Mouse (Mus musculus) right cerebral cortex, postnatal 14 days (tissue): ENCODE data around the gene Mindy3.

Experiments used
- DNase-seq: peaks from one replicate; pipeline ENCODE4 v3.0.0; 2022

Gene Mindy3

GRCm38 (mm10) chr2:12368451-12368850 is 50.8 kb downstream of the Mindy3 start:
- DNase-seq: no peak

- DNase-seq: no peak
These were observed 51.3 kb downstream of the Mindy3 start for GRCm38 (mm10) chr2:12368016-12368415.

DNA sequence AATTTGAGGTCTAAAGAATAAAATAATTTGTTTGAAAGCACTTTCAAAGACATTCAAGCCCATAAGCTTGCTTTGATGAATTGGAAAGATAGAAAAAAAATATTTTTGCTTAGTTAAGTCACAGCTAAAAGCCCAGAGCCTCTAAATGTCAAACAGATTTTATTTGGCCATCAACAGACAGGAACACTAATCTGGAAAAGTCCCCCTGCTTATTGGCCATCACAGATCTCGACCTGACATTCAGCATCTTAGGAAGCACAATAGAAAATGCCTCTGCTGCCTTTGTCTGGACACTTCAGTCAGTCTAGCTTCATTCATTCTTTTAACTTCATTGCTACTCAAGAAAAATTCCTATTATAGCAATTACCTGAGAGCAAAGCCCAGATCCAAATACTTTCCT is 58.0 kb downstream of the Mindy3 start:
- no peak for DNase-seq

GRCm38 (mm10) chr2:12354837-12355236 is 64.4 kb downstream of the Mindy3 start:
- DNase-seq: no peak

DNA sequence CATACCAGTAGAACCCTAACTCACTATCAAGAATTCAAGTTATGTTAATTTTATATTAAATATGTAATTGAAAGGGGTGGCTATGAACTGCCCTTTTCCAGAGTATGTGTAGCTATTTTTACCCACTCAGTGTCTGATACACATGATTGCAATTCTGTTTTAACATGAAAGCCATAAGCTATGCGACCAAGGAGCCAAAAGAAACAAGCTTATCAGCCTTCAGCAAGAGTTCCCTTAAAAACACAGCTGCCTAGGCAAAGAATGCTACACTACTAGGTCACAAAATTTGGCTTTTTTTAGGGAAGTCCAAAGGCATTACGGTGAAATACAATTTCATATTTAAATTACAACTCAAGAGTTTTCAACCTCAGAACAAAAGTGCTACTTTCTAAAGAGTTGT is 70.4 kb downstream of the Mindy3 start:
- DNase-seq: no peak

- no peak for DNase-seq
These were observed 87.3 kb downstream of the Mindy3 start for GRCm38 (mm10) chr2:12331962-12332361.

DNA sequence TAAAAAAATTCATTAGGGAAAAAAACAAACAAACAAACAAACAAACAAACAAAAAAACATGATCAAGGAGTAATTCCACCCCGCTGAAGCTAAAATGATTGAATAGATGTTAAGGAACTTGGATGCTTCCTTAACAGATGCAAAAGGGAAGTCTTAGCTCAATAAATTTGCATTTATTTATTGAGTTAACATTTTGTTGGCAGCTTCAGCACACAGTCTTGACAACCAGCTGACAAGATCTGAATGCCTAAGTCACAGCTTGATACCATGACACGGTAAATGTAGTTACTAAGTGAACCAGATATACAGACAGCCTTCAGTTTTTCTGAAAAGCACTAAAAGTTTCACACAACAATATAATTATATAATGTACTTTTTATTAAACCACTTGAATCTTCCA is 89.7 kb downstream of the Mindy3 start:
- DNase-seq: no peak

DNA sequence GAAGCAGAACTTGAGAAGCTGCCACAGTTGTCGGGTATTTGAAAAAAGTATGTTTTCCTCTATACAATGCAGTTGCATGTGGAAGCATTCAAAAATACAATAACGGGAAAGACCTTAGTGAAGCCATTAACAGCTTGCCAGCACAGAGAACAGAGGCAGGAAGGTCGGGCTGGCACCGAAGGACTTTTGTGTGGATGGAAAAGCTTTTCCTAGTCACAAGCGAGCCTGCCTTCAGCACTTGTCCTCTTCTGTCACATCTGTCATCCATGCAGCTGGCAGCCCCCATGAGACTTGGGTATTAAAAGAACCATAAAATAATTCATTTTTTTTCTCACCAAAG is 90.2 kb downstream of the Mindy3 start:
- DNase-seq: no peak

- no peak for DNase-seq
These were observed 90.8 kb downstream of the Mindy3 start for GRCm38 (mm10) chr2:12328355-12329067.

- DNase-seq: no peak
These were observed 91.4 kb downstream of the Mindy3 start for GRCm38 (mm10) chr2:12327691-12328354.

- peak; percentile 25 for DNase-seq
These were observed 92.1 kb downstream of the Mindy3 start for GRCm38 (mm10) chr2:12327216-12327615.

DNA sequence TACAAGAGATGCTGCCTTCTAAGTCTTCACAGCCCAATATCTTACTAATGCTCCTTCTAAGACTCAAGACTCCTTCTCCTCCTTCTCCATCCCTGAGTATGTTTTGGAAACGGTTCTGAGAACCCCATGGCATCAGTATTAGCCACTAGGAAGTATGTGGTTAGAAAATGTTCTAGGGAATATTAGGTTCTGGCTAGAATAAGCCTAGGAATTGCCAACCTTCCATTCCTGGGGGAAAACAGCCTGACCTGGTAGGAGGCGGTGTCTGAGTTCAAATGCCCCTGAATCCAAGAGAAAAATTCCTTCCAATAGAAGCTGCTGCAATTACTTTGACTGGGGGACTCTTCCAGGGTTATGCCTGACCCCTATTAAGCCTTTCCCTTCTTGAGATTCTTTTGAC is 93.4 kb downstream of the Mindy3 start:
- no peak for DNase-seq

GRCm38 (mm10) chr2:12325417-12325816 is 93.9 kb downstream of the Mindy3 start:
- no peak for DNase-seq

GRCm38 (mm10) chr2:12320914-12321313 is 98.4 kb downstream of the Mindy3 start:
- no peak for DNase-seq

GRCm38 (mm10) chr2:12318715-12319114 is 100.6 kb downstream of the Mindy3 start:
- no peak for DNase-seq

DNA sequence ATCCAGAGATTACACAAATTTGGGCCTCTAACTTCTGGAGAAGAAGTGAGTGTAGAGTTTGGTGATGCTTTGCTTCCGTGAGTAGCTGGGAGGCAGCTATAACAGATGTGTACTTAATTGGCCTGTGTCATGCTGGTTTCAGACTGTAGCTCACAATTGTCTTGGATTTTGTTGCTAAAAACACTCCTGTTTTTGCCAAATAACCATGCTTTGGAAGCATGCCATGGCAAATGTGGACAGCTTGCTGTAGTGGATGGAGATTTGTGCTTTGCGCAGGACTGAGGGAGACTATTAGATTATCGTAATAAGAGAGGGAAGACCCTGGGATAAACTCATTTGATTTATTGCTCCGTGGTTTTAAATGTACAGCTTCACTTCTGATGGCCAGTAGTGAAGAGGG is 101.2 kb downstream of the Mindy3 start:
- no peak for DNase-seq

DNA sequence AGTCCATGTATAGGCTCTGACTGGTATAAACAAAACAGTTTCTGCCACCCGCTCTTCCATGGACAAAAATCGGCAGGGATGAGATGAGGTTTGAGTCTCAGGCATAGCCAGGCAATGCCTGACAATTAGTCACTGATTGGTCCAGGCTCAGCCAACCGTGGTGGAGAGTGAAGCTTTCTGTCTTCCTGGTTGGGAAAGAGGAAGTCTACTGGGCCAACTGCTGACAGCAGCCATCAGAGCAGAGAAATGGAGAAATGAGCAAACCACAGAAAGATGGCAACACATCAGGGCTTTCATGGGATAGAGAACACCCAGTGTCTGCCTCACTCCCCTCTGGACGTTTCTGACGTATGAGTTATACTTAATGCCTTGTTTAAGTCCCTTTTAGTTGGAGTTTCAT is 101.9 kb downstream of the Mindy3 start:
- no peak for DNase-seq

DNA sequence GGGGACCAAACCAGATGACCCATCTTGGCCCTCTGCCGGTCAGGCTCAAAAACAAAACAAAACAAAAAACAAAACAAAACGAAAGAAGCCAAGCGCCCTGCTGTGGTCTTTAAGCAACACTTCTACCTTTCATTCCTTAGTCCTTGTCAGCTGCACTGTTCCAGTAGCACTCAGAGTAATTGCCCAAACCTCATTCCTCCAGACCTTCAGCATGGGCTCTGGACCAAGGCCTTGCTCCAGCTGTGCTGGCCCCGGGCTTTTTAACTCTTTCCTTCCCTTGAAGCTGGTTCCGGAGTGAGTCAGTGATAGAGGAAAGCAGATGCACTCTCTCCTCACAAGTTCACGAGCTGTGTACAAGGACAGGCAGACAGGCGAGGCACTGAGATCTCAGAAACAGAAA is 102.9 kb downstream of the Mindy3 start:
- no peak for DNase-seq

GRCm38 (mm10) chr2:12314028-12314427 is 105.2 kb downstream of the Mindy3 start:
- DNase-seq: no peak

DNA sequence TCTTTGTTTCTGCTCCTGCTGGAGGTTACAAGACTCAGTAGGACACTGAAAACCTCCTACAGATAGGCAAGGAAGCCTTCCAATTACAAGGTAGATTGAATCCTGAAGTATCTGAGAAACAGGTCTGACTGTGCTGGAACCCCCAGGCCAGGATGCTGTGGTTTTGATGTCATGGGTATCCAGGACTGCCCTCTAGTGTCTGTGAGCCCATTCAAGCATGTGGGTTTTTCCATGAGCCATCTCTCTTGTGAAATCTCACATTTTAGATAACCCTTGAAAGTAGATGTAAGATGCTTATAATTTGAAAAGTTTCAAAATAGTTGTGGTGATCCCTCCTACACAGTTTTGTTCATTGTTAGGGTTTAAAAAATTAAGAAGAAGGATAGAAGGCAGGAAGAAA is 110.8 kb downstream of the Mindy3 start:
- no peak for DNase-seq

DNA sequence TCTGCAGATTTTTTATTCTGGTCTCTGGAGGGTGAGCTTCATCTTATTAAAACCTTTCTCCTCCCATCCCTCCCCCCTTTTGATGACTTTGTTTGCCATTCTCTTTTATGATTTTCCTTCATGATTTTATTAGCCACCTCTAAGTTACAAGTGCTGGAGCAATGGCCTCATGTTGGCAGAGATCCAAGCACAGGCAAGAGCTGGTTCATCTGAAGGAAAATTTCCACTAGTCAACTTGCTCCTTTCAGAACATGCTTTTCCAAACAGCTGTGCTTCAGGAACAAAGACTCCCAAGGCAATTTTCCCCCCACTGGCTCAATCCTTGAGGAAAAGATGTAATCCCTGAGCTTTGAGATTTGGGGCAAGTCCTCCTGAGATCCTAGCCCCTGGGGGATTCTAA is 112.0 kb downstream of the Mindy3 start:
- no peak for DNase-seq

GRCm38 (mm10) chr2:12305064-12305650 is 114.1 kb downstream of the Mindy3 start:
- no peak for DNase-seq

DNA sequence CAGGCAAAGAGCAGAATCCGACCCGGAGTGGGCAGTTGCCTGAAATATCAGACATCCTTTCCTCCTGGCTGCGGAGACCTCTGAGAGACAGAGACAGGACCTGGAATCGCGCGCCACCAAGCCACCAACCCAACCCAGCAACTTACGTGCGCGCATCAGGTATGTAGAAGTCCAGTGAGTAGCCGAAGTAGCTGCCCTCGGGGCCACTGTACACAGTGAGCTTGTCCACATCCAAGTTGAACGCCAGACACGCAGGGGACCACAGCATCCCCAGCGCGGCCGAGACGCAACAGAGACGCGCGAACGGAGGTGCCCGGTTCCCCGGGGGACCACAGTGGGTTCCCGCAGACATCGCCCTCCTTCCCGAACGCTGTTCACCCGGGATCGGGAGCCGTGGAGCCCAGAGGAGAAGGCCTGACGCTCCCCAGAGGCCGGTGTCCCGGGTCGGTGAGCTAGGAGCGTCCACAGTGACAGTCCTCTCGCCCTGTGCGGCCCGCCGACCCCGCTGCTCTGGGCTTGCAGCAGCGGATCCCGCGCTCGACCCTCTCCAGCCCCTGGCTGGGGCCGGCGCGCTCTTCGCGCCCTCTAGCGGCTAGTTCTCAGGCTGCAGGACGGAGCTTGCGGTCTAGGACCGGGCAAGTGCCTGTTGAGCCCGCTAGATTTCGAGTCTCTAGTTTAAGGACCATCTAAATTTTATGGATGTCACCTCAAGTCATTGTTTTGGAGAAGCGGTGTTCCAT is 117.7 kb downstream of the Mindy3 start, which contains the start of gene Itga8:
TSS of gene Itga8 (minus strand) at position 492 of the 740 bp plus-strand sequence.
- DNase-seq: peak; percentile 87
